Mouse (Mus musculus) olfactory bulb, adult 2 months (tissue): Measurements from ENCODE around the gene Lmbrd2. TPM values are rescaled to one million over a fixed set of nuclear protein-coding genes. Genes with fewer than 3 reads are reported as not detected.

Source experiments
- H3K27ac ChIP-seq: fragments of 200-500 bp; 2 replicates; pipeline ENCODE4 v1.5.1; 2012; ENCODE audit warnings: low read depth, low read length; ENCODE audit not compliant: insufficient read depth
- H3K4me1 ChIP-seq: fragments of 200-500 bp; 2 replicates; pipeline ENCODE4 v1.6.1; 2012; ENCODE audit warnings: low read length; ENCODE audit not compliant: control insufficient read depth, insufficient read depth
- H3K4me3 ChIP-seq: fragments of 200-500 bp; 2 replicates; pipeline ENCODE4 v1.5.1; 2012; ENCODE audit warnings: mild to moderate bottlenecking, low read depth, low read length, moderate library complexity; ENCODE audit not compliant: insufficient read depth
- CTCF ChIP-seq: fragments of 200-500 bp; IDR thresholded peaks from 2 replicates; pipeline ENCODE4 v1.5.1; 2012; ENCODE audit warnings: low read depth, mild to moderate bottlenecking, low read length, moderate library complexity; ENCODE audit not compliant: insufficient read depth
- POLR2A ChIP-seq: fragments of 200-500 bp; IDR thresholded peaks from 2 replicates; pipeline ENCODE4 v1.6.1; 2012; ENCODE audit warnings: mild to moderate bottlenecking, low read depth, low read length, moderate library complexity; ENCODE audit not compliant: insufficient read depth
- WGBS: fragments of 180-500 bp; shearing (Covaris S2); methylation state at CpG from one replicate; pipeline ENCODE4 v1.1.7; 2018; 5-methylcytosine and 5-hydroxymethylcytosine counted together
- polyA plus RNA-seq: library from polyadenylated mRNA; stranded (reverse); fragments of >200 nt; gene quantifications from 2 replicates; pipeline ENCODE4 v1.2.4, GENCODE M21; 2012; ENCODE audit warnings: low replicate concordance; ENCODE audit not compliant: missing spikeins, insufficient read depth, insufficient read length

Gene Lmbrd2
- polyA plus RNA-seq, 1 experiment = not detected

DNA sequence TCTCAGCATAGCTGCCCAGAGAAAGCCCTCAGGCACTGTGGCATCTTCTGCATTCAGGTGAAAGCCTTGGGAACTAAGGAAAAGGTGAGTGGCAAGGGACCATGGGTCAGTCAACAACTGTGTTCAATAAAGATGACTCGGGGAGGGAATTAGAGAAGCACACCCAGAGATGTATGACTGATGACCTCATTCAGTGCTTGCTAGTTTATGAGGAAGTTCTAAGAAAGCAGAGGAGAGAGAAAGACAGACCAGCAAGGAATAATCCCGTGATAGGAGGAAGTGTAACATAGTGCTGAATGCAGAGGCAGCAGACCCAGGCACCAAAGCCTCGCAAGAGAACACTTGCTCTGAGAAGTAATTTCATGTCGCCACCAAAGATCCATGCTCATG is 8.9 kb upstream of the Lmbrd2 start:
- TF ChIP-seq POLR2A = no peak
- no peak for TF ChIP-seq CTCF
- WGBS = 88% methylated on average over 4 of the region's 4 CpGs

GRCm38 (mm10) chr15:9132693-9133443 is 7.5 kb upstream of the Lmbrd2 start:
- no peak overlapping the region for H3K27ac ChIP-seq
- TF ChIP-seq CTCF (no peak), POLR2A (no peak)
- no peak overlapping the region for H3K4me3 ChIP-seq
- peaks cover 6% of the 10 kb centered on the region for H3K4me1 ChIP-seq
- WGBS = 64% methylated on average over 13 of the region's 13 CpGs

More for the DNA sequence above, 8.9 kb upstream of the Lmbrd2 start:
- Histone ChIP-seq H3K27ac (no peak overlapping the region), H3K4me3 (no peak overlapping the region), H3K4me1 (peaks cover 6% of the 10 kb centered on the region)

- Histone ChIP-seq H3K27ac (no peak overlapping the region), H3K4me1 (peaks cover 9% of the 10 kb centered on the region), H3K4me3 (no peak overlapping the region)
- TF ChIP-seq CTCF = no peak
- TF ChIP-seq POLR2A = no peak
- WGBS = 67% methylated on average over 6 of the region's 6 CpGs
Observed at GRCm38 (mm10) chr15:9134891-9135507, 5.4 kb upstream of the Lmbrd2 start.

DNA sequence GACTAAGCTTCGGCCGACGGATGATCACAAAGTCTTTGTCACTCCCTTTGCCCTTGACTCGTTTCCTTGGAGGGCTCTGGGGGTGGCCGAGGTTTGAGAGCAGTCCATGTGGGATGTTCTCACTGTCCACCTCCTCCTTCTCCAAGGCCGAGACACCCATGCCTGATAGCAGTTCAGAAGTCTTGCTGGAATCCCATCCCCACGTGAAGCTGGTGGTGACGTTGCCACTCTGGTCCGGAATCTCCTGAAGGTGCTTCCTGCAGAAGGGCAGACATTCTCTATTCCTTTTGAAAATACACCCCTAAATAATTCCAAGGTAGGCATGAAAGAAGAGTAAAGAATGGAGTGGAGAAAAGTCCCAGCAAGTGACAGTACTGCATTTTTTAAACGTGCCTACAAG is 903 bp upstream of the Lmbrd2 start:
- H3K27ac ChIP-seq = no peak overlapping the region
- WGBS = 24% methylated on average over 10 of the region's 10 CpGs
- TF ChIP-seq CTCF = no peak
- TF ChIP-seq POLR2A = no peak
- H3K4me1 ChIP-seq = peaks cover 3% of the 10 kb centered on the region
- peak overlapping the region; percentile 15 for H3K4me3 ChIP-seq

DNA sequence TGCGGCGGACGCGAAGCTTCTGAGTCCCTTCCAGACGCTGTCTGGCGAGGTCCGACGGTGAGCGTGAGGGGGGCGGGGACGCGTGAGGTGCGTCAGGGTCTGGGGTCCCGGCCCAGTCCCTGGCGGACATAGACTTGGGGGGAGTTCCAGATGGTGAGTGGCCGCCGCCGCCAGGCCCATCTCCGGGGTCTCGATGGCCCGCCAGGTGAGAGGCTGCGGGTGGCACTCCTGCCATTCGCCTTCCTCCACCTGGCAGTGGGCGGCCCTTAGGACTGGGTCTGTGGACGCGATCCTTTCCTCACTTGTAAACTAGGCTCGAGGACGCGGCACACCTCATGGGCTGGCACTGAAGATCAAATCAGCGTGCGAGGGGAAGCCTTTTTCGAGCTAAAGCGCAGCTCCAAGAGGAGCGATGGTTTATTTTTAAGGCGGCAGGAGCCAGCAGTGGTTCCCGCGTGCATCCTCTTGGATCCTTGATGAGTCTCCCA is 378 bp downstream of the Lmbrd2 start:
- Histone ChIP-seq H3K4me1 (peaks cover 3% of the 10 kb centered on the region), H3K4me3 (peak overlapping the region; percentile 74), H3K27ac (peak overlapping the region; percentile 70)
- TF ChIP-seq CTCF (no peak), POLR2A (no peak)
- under 1% methylated on average over 37 of the region's 37 CpGs for WGBS

- Histone ChIP-seq H3K4me1 (no peaks in the 10 kb centered on the region), H3K4me3 (no peak within 1 kb of the TSS), H3K27ac (no peak within 1 kb of the TSS)
- no peak for TF ChIP-seq POLR2A
- TF ChIP-seq CTCF = no peak
Observed at GRCm38 (mm10) chr15:9155325-9155724, 15.0 kb downstream of the Lmbrd2 start, which contains the start of gene Skp2. Skp2 (minus strand) TSS chr15:9155425.

GRCm38 (mm10) chr15:9162557-9163070 is 22.3 kb downstream of the Lmbrd2 start:
- TF ChIP-seq CTCF (no peak), POLR2A (no peak)

DNA sequence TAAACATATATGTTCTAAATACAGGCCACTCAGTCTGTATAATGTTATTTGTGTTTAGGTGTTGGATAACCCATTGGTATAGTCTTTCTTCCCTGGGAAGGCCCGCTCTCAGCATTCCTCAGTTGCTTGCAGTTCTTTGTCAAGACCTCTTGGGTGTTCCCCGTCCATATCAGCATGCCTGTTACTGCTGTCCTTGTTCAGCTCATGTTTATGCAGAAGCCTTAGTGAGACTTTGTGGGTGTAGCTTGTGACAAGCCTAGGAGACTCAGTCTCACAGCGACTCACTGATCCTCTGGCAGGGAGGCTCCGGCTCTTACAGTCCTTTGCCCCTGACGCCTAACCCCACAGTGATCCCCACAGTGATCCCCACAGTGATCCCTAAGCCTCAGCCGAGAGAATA is 23.8 kb downstream of the Lmbrd2 start:
- TF ChIP-seq CTCF (no peak), POLR2A (no peak)
- WGBS = 66% methylated on average over 6 of the region's 6 CpGs
- Histone ChIP-seq H3K4me3 (no peak overlapping the region), H3K27ac (no peak overlapping the region), H3K4me1 (no peaks in the 10 kb centered on the region)

More at GRCm38 (mm10) chr15:9162557-9163070, 22.3 kb downstream of the Lmbrd2 start:
- Histone ChIP-seq H3K27ac (no peak overlapping the region), H3K4me1 (no peaks in the 10 kb centered on the region), H3K4me3 (no peak overlapping the region)
- WGBS = 50% methylated on average over 4 of the region's 4 CpGs

GRCm38 (mm10) chr15:9177038-9177437 is 36.7 kb downstream of the Lmbrd2 start:
- Histone ChIP-seq H3K27ac (no peak overlapping the region), H3K4me1 (no peaks in the 10 kb centered on the region), H3K4me3 (no peak overlapping the region)
- TF ChIP-seq CTCF = no peak
- TF ChIP-seq POLR2A = no peak
- WGBS = 95% methylated on average over 3 of the region's 3 CpGs
